Mouse (Mus musculus): ENCODE measurements at regions not wholly inside any gene's neighbourhood (a gene's known extent, or its start where the extent isn't known, plus 50 kb on each side); places are given as distances from the start of the nearest gene placed in this dataset.
"Not testable (repeated sequence)": the region's sequence is repeated elsewhere in the genome, so short reads cannot be mapped to it uniquely, and the experiment has no call there.

DNA sequence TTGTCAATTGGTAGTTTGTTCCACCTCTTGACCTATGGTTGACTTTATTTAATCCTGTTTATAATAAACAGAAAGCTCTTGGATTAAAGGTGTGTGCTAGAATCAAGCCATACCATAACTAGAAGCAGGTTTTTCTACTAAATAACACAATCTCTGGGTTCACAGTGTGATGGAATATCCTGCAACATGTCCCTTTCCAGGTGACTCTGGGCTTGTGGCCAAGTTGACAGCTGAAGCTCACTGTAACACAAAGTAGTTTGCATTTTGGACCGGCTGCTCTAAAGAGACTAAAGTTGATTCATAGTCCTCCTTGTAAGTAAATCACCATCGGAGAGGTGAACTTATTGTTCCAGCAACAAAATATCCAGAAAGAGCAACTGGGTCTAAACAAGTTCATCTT is 149.3 kb upstream of the Kctd3 start:
- no peak overlapping the region for H3K4me2 ChIP-seq (replicated peaks)
- H3K9me3 ChIP-seq (ENCODE audit: control insufficient read depth, low read length): no peaks in the 10 kb centered on the region
- DNase-seq (ENCODE audit: low spot score): no peak
- H3K27me3 ChIP-seq (ENCODE audit: control insufficient read depth, insufficient read depth, low read length): no peaks in the 10 kb centered on the region
- no peaks in the 10 kb centered on the region for H3K4me1 ChIP-seq (replicated peaks; ENCODE audit: control insufficient read depth, insufficient read depth, low read length)
- H3K9ac ChIP-seq: no peak overlapping the region
- ATAC-seq (ENCODE audit: low FRiP score): no peak
- H3K36me3 ChIP-seq (replicated peaks; ENCODE audit: control insufficient read depth, insufficient read depth): no peaks in the 10 kb centered on the region
- H3K4me3 ChIP-seq (replicated peaks; ENCODE audit: low read length): no peak overlapping the region
- H3K27ac ChIP-seq: no peak overlapping the region
- 82% methylated on average over 2 of the region's 2 CpGs for whole genome bisulfite sequencing

DNA sequence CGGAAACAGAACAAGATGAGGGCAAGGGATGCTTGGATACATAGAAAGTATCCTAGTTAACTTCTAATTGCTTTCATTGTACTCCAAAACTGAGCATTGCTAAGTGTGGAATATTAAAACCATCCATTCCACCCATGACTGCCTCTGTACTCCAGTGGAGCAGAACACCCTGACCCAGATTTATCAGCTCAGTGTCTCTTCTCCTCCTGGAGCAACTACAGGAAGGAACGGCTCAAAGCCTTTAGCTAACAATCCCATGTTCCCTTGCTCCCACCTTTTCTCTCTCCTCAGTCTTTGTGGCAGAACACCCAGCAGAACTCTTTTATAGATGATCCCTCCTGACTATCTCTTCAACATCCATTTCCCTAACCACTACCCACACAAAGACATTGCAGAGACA is 146.7 kb upstream of the Kctd3 start:
- ATAC-seq (ENCODE audit: low FRiP score): no peak
- Histone ChIP-seq H3K9me3 (ENCODE audit: control insufficient read depth, low read length) (no peaks in the 10 kb centered on the region), H3K4me1 (replicated peaks; ENCODE audit: control insufficient read depth, insufficient read depth, low read length) (no peaks in the 10 kb centered on the region), H3K4me3 (replicated peaks; ENCODE audit: low read length) (no peak overlapping the region), H3K27me3 (ENCODE audit: control insufficient read depth, insufficient read depth, low read length) (no peaks in the 10 kb centered on the region), H3K36me3 (replicated peaks; ENCODE audit: control insufficient read depth, insufficient read depth) (no peaks in the 10 kb centered on the region), H3K4me2 (replicated peaks) (no peak overlapping the region), H3K9ac (no peak overlapping the region), H3K27ac (no peak overlapping the region)
- WGBS: 93% methylated on average over 2 of the region's 2 CpGs
- DNase-seq (ENCODE audit: low spot score): no peak

DNA sequence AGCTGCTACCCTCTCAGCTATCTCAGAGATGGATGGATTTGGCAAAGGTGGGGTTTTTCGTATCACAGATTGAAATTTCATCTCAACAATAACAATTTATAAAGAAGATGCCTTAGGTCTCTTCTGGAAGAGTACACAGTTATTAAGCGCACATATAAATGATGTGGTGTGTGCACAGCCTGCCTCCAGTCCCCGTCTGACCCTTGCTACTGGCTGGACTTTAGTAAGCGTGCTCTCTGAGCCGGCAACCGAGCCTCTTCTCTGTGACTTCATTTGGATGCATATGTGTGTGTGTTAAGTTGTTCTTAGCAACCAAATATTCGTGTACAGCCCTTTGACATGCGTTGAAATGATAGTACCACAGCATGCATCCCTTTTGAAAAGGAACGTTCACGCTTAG is 145.5 kb upstream of the Kctd3 start:
- Histone ChIP-seq H3K27ac (no peak overlapping the region), H3K9ac (no peak overlapping the region), H3K4me1 (replicated peaks; ENCODE audit: control insufficient read depth, insufficient read depth, low read length) (no peaks in the 10 kb centered on the region), H3K4me3 (replicated peaks; ENCODE audit: low read length) (no peak overlapping the region), H3K9me3 (ENCODE audit: control insufficient read depth, low read length) (no peaks in the 10 kb centered on the region), H3K36me3 (replicated peaks; ENCODE audit: control insufficient read depth, insufficient read depth) (no peaks in the 10 kb centered on the region), H3K4me2 (replicated peaks) (no peak overlapping the region), H3K27me3 (ENCODE audit: control insufficient read depth, insufficient read depth, low read length) (no peaks in the 10 kb centered on the region)
- ATAC-seq (ENCODE audit: low FRiP score): no peak
- 65% methylated on average over 10 of the region's 10 CpGs for WGBS
- no peak for DNase-seq (ENCODE audit: low spot score)

DNA sequence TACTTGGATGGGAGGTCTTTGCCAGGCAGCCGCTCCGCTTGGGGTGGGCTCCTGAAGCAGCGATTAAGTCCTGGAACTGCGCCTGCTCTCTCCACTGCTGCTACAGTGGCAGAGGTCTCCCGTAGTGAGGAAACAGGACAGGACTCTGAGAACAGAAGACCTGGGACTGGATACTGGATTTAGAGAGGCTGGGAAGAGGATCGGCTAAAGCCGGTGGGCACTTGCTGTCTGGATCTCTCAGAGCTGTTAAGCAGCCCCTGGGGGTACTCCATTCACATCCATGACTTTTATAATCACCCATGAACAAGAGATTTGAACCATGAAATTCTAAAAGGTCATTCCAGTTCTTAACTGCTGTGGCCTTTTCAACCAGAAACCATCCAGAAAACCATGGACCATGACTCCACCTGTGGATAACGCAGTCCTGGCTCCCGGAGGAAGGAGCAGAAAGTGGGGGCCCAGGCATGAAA is 135.4 kb upstream of the Kctd3 start:
- no peaks in the 10 kb centered on the region for H3K36me3 ChIP-seq (replicated peaks; ENCODE audit: control insufficient read depth, insufficient read depth)
- no peaks in the 10 kb centered on the region for H3K4me1 ChIP-seq (replicated peaks; ENCODE audit: control insufficient read depth, insufficient read depth, low read length)
- DNase-seq (ENCODE audit: low spot score) (no peak), ATAC-seq (ENCODE audit: low FRiP score) (no peak)
- WGBS: 31% methylated on average over 9 of the region's 9 CpGs
- H3K27me3 ChIP-seq (ENCODE audit: control insufficient read depth, insufficient read depth, low read length): peaks cover 7% of the 10 kb centered on the region; the same call in 1 of the 2 replicates
- no peak overlapping the region for H3K4me2 ChIP-seq (replicated peaks)
- no peak overlapping the region for H3K27ac ChIP-seq
- H3K9ac ChIP-seq: no peak overlapping the region
- no peaks in the 10 kb centered on the region for H3K9me3 ChIP-seq (ENCODE audit: control insufficient read depth, low read length)
- H3K4me3 ChIP-seq (replicated peaks; ENCODE audit: low read length): no peak overlapping the region

DNA sequence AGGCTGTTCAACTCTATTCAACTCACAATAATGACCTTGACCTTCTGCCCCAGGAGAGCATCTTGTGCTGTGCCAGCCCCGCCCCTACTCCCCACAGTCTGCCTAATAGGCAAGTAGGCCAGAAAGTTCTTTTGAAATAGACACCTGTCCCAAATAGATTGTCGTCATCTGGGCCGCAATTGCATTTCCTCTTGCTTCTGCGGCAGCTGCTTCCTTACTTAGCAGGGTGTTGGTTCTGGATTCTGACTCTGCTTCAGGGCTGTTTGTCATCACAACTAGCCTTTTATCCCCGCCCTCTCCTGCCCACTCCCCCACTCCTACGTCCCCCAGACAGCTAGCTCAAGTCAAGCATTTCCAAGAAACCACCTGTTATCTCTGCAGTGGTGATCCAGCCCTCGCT is 134.9 kb upstream of the Kctd3 start:
- Histone ChIP-seq H3K9ac (no peak overlapping the region), H3K27ac (no peak overlapping the region), H3K9me3 (ENCODE audit: control insufficient read depth, low read length) (no peaks in the 10 kb centered on the region), H3K4me1 (replicated peaks; ENCODE audit: control insufficient read depth, insufficient read depth, low read length) (no peaks in the 10 kb centered on the region), H3K4me2 (replicated peaks) (no peak overlapping the region), H3K36me3 (replicated peaks; ENCODE audit: control insufficient read depth, insufficient read depth) (no peaks in the 10 kb centered on the region), H3K4me3 (replicated peaks; ENCODE audit: low read length) (no peak overlapping the region), H3K27me3 (ENCODE audit: control insufficient read depth, insufficient read depth, low read length) (peaks cover 7% of the 10 kb centered on the region; the same call in 1 of the 2 replicates)
- DNase-seq (ENCODE audit: low spot score): no peak
- no peak for ATAC-seq (ENCODE audit: low FRiP score)
- 46% methylated on average over 7 of the region's 7 CpGs for WGBS

DNA sequence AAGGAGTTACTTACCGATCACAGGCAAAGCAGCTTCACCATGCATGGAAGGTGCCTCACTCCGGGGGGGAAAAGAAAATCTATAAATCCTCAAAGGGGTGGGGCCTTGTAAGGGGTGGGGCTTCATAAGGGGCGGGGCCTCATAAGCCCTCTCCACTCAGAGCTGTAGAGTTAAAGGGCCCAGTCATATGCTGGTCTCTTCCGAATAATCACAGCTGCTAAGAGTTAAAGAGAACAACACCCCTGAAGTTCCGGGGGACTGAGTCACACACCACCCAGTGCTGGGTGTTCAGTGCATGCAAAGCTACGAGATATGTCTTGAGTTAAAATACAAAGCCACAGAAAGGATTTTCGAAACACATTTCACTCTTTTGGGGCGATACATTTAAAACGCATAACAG is 134.1 kb upstream of the Kctd3 start:
- no peak overlapping the region for H3K4me2 ChIP-seq (replicated peaks)
- no peak overlapping the region for H3K9ac ChIP-seq
- DNase-seq (ENCODE audit: low spot score) (no peak), ATAC-seq (ENCODE audit: low FRiP score) (no peak)
- H3K4me3 ChIP-seq (replicated peaks; ENCODE audit: low read length): no peak overlapping the region
- H3K4me1 ChIP-seq (replicated peaks; ENCODE audit: control insufficient read depth, insufficient read depth, low read length): no peaks in the 10 kb centered on the region
- 89% methylated on average over 9 of the region's 9 CpGs for WGBS
- H3K27ac ChIP-seq: no peak overlapping the region
- H3K36me3 ChIP-seq (replicated peaks; ENCODE audit: control insufficient read depth, insufficient read depth): no peaks in the 10 kb centered on the region
- no peaks in the 10 kb centered on the region for H3K9me3 ChIP-seq (ENCODE audit: control insufficient read depth, low read length)
- H3K27me3 ChIP-seq (ENCODE audit: control insufficient read depth, insufficient read depth, low read length): peaks cover 7% of the 10 kb centered on the region; the same call in 1 of the 2 replicates

DNA sequence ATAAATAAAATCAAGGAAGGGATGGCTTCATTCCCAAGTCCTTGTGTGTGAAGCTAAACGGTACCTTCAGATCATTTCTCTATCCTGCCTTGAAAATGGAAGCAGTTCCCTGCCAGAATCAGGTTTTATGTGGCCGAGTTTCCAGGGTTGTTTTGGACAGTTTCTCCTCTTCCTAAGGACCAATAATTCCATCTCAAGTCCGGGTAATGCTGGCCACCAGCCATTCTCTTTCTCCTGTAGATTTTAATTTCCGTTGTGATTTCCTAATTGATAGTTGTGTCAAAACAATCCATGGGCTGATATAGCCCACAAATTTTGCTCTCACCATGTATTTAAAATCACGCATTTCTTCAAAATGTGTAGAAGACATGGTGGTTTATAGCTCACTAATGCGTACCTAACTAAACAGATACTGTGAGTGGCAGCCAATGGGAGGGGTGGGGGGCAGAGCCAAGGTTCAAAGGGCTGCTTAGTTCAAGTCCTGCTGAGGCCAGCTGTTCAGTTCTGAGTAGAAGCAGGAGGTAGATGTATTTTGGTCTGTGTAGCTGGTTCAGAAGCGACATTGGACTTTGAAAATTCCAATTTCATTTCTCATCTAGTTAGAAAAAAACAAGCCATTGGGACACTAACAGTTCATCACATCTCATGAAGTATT is 129.2 kb upstream of the Kctd3 start:
- no peak overlapping the region for H3K27ac ChIP-seq
- H3K4me1 ChIP-seq (replicated peaks; ENCODE audit: control insufficient read depth, insufficient read depth, low read length): no peaks in the 10 kb centered on the region
- no peaks in the 10 kb centered on the region for H3K36me3 ChIP-seq (replicated peaks; ENCODE audit: control insufficient read depth, insufficient read depth)
- DNase-seq (ENCODE audit: low spot score): no peak
- H3K27me3 ChIP-seq (ENCODE audit: control insufficient read depth, insufficient read depth, low read length): 0 out of 2 replicates have a peak, but pooled peaks cover 3% of the 10 kb centered on the region
- no peak overlapping the region for H3K9ac ChIP-seq
- no peak for ATAC-seq (ENCODE audit: low FRiP score)
- H3K9me3 ChIP-seq (ENCODE audit: control insufficient read depth, low read length): no peaks in the 10 kb centered on the region
- no peak overlapping the region for H3K4me3 ChIP-seq (replicated peaks; ENCODE audit: low read length)
- 86% methylated on average over 7 of the region's 7 CpGs for WGBS
- H3K4me2 ChIP-seq (replicated peaks): no peak overlapping the region

DNA sequence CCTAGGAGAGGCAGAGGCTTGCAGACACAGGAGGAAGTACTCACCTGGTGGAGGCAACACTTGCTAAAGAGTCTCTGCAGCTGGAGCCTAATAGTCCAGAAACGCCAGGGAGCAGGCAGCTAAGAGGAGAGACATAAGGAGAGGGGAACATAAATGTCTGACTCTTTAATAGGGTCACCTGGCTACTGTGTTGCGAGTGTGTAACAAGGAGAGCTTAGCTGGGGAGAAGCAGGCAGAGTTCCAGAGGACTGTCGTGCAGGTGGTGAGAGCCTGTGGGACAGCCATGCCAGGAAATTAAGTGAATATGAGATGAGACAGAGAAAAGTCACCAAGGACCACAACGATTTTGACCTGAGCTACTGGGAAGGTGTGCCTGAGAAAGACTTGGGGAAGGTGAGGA is 128.2 kb upstream of the Kctd3 start:
- Histone ChIP-seq H3K27ac (no peak overlapping the region), H3K9ac (no peak overlapping the region), H3K4me2 (replicated peaks) (no peak overlapping the region), H3K27me3 (ENCODE audit: control insufficient read depth, insufficient read depth, low read length) (0 out of 2 replicates have a peak, but pooled peaks cover under 1% of the 10 kb centered on the region), H3K9me3 (ENCODE audit: control insufficient read depth, low read length) (no peaks in the 10 kb centered on the region), H3K36me3 (replicated peaks; ENCODE audit: control insufficient read depth, insufficient read depth) (no peaks in the 10 kb centered on the region), H3K4me1 (replicated peaks; ENCODE audit: control insufficient read depth, insufficient read depth, low read length) (no peaks in the 10 kb centered on the region), H3K4me3 (replicated peaks; ENCODE audit: low read length) (no peak overlapping the region)
- WGBS: 86% methylated on average over 4 of the region's 4 CpGs
- DNase-seq (ENCODE audit: low spot score): no peak
- no peak for ATAC-seq (ENCODE audit: low FRiP score)

DNA sequence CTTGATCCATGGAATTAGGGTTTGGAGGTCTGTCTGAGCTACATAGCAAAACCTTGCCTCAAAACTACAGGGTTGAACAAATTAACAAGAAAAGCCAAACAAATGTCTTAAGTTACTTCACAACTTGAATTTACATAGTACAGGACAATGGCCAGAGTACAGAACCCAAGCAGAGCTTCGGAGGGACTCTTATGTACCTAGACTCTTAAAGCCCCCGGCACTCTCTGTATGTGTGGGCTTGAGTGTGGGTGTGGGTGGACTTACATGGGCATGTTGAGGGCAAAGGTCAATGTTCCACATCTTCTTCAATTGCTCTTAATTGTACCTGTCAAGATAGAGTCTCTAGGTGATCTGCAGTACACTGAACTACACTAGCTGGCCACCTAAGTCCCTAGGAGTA is 121.1 kb upstream of the Kctd3 start:
- WGBS: 98% methylated on average over 2 of the region's 2 CpGs
- no peak for ATAC-seq (ENCODE audit: low FRiP score)
- H3K4me2 ChIP-seq (replicated peaks): no peak overlapping the region

DNA sequence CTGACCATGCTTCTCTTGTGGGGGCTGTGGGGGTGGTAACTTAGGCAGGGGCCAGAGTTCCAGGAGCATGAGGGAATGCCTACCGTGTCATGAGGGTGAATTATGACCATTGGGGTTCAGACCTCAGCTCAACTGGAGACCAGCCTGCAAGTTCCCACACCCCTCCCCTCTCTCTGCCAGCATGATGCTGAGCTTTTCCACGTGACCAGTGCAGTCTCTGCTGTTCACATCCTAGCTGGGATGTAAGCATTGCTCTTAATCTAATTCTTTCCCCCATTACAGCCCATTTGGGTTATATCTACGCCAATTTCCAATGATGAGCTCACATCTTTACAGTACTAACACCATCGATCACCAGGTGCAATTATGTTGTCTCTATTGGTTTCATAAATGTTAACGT is 120.6 kb upstream of the Kctd3 start:
- not testable (repeated sequence) for H3K27ac ChIP-seq; H3K36me3 ChIP-seq (replicated peaks; ENCODE audit: control insufficient read depth, insufficient read depth); H3K4me1 ChIP-seq (replicated peaks; ENCODE audit: control insufficient read depth, insufficient read depth, low read length); H3K9ac ChIP-seq; DNase-seq (ENCODE audit: low spot score); ATAC-seq (ENCODE audit: low FRiP score); H3K4me3 ChIP-seq (replicated peaks; ENCODE audit: low read length); H3K9me3 ChIP-seq (ENCODE audit: control insufficient read depth, low read length); H3K27me3 ChIP-seq (ENCODE audit: control insufficient read depth, insufficient read depth, low read length); H3K4me2 ChIP-seq (replicated peaks)
- WGBS: 46% methylated on average over 5 of the region's 5 CpGs

More for the DNA sequence above, 121.1 kb upstream of the Kctd3 start:
- no peak for DNase-seq (ENCODE audit: low spot score)
- no peaks in the 10 kb centered on the region for H3K27me3 ChIP-seq (ENCODE audit: control insufficient read depth, insufficient read depth, low read length)
- H3K9ac ChIP-seq: no peak overlapping the region
- no peaks in the 10 kb centered on the region for H3K36me3 ChIP-seq (replicated peaks; ENCODE audit: control insufficient read depth, insufficient read depth)
- no peaks in the 10 kb centered on the region for H3K4me1 ChIP-seq (replicated peaks; ENCODE audit: control insufficient read depth, insufficient read depth, low read length)
- no peak overlapping the region for H3K4me3 ChIP-seq (replicated peaks; ENCODE audit: low read length)
- H3K9me3 ChIP-seq (ENCODE audit: control insufficient read depth, low read length): no peaks in the 10 kb centered on the region
- H3K27ac ChIP-seq: no peak overlapping the region
